Mouse (Mus musculus) retina, postnatal 1 day (tissue): ENCODE data around the gene Cutal.

ENCODE experiments used
- DNase-seq: peaks from one replicate; pipeline ENCODE4 v3.0.0-alpha.2; 2012

Gene Cutal

GRCm38 (mm10) chr2:34884186-34884585 lies 10.0 kb downstream of the Cutal start:
- no peak for DNase-seq

GRCm38 (mm10) chr2:34893950-34894349 lies 19.8 kb downstream of the Cutal start:
- DNase-seq = no peak

- DNase-seq = no peak
These were observed 21.4 kb downstream of the Cutal start for GRCm38 (mm10) chr2:34895503-34896113.

- no peak for DNase-seq
These were observed 22.7 kb downstream of the Cutal start for GRCm38 (mm10) chr2:34896821-34897460.

GRCm38 (mm10) chr2:34897820-34898219 lies 23.6 kb downstream of the Cutal start:
- DNase-seq = peak; percentile 58

GRCm38 (mm10) chr2:34899682-34900081 lies 25.5 kb downstream of the Cutal start:
- no peak for DNase-seq

GRCm38 (mm10) chr2:34900412-34900811 lies 26.2 kb downstream of the Cutal start:
- no peak for DNase-seq

- no peak for DNase-seq
These were observed 27.5 kb downstream of the Cutal start for GRCm38 (mm10) chr2:34901726-34902125.

GRCm38 (mm10) chr2:34902731-34903130 lies 28.5 kb downstream of the Cutal start:
- no peak for DNase-seq

GRCm38 (mm10) chr2:34903191-34903590 lies 29.0 kb downstream of the Cutal start:
- DNase-seq = no peak

GRCm38 (mm10) chr2:34903652-34904405 lies 29.6 kb downstream of the Cutal start:
- no peak for DNase-seq

- peak; percentile 100 for DNase-seq
These were observed 30.8 kb downstream of the Cutal start for GRCm38 (mm10) chr2:34904849-34905542.

GRCm38 (mm10) chr2:34906426-34906825 lies 32.2 kb downstream of the Cutal start:
- no peak for DNase-seq

GRCm38 (mm10) chr2:34906861-34907604 lies 32.8 kb downstream of the Cutal start:
- DNase-seq = no peak

- DNase-seq = no peak
These were observed 35.5 kb downstream of the Cutal start for GRCm38 (mm10) chr2:34909719-34910118.

- no peak for DNase-seq
These were observed 37.7 kb downstream of the Cutal start for GRCm38 (mm10) chr2:34911871-34912270.

- DNase-seq = no peak
These were observed 38.4 kb downstream of the Cutal start for GRCm38 (mm10) chr2:34912613-34913012.

- peak; percentile 64 for DNase-seq
These were observed 39.2 kb downstream of the Cutal start, which contains the start of gene Phf19 for GRCm38 (mm10) chr2:34913218-34914068. Phf19 (minus strand) TSS chr2:34914026.

GRCm38 (mm10) chr2:34914069-34914822 lies 40.0 kb downstream of the Cutal start:
- DNase-seq = peak; percentile 79

- no peak for DNase-seq
These were observed 40.6 kb downstream of the Cutal start for GRCm38 (mm10) chr2:34914823-34915082.

GRCm38 (mm10) chr2:34915103-34915502 lies 40.9 kb downstream of the Cutal start:
- no peak for DNase-seq
